Mouse (Mus musculus): ENCODE measurements around the gene Vmn1r130. TPM values are rescaled to one million over a fixed set of nuclear protein-coding genes. Genes with fewer than 3 reads are reported as not detected.

Vmn1r130 gene
- polyA plus RNA-seq (2014; fragmentation: Illumina TruSeq; extraction: RNeasy Lipid Tissue Mini Kit (QIAGEN cat#74804); ENCODE audit: low read depth, low replicate concordance): not detected

GRCm38 (mm10) chr7:21511480-21511879 is at the start of gene Vmn1r130:
Gene Vmn1r130 (plus strand): TSS chr7:21511780.

GRCm38 (mm10) chr7:21545990-21546389 is 34.4 kb downstream of the Vmn1r130 start, which contains the start of gene Vmn1r131:
Gene Vmn1r131 (minus strand): TSS chr7:21546090.

Other genes with a start within 250 kb of the Vmn1r130 start
- not detected for gene Vmn1r125, start 239.6 kb upstream of the Vmn1r130 start, polyA plus RNA-seq (2014; fragmentation: Illumina TruSeq; extraction: RNeasy Lipid Tissue Mini Kit (QIAGEN cat#74804); ENCODE audit: low read depth, low replicate concordance)
- gene Vmn1r126, start 210.3 kb upstream of the Vmn1r130 start, polyA plus RNA-seq (2014; fragmentation: Illumina TruSeq; extraction: RNeasy Lipid Tissue Mini Kit (QIAGEN cat#74804); ENCODE audit: low read depth, low replicate concordance): not detected
- not detected for gene Vmn1r127, start 191.9 kb upstream of the Vmn1r130 start, polyA plus RNA-seq (2014; fragmentation: Illumina TruSeq; extraction: RNeasy Lipid Tissue Mini Kit (QIAGEN cat#74804); ENCODE audit: low read depth, low replicate concordance)
- not detected for gene Vmn1r128, start 162.4 kb upstream of the Vmn1r130 start, polyA plus RNA-seq (2014; fragmentation: Illumina TruSeq; extraction: RNeasy Lipid Tissue Mini Kit (QIAGEN cat#74804); ENCODE audit: low read depth, low replicate concordance)
- not detected for gene Vmn1r129, start 150.5 kb upstream of the Vmn1r130 start, polyA plus RNA-seq (2014; fragmentation: Illumina TruSeq; extraction: RNeasy Lipid Tissue Mini Kit (QIAGEN cat#74804); ENCODE audit: low read depth, low replicate concordance)
- not detected for gene Gm6882, start 79.0 kb upstream of the Vmn1r130 start, polyA plus RNA-seq (2014; fragmentation: Illumina TruSeq; extraction: RNeasy Lipid Tissue Mini Kit (QIAGEN cat#74804); ENCODE audit: low read depth, low replicate concordance)
- gene Vmn1r131, start 34.3 kb downstream of the Vmn1r130 start, polyA plus RNA-seq (2014; fragmentation: Illumina TruSeq; extraction: RNeasy Lipid Tissue Mini Kit (QIAGEN cat#74804); ENCODE audit: low read depth, low replicate concordance): not detected
- gene Vmn1r132, start 102.3 kb downstream of the Vmn1r130 start, polyA plus RNA-seq (2014; fragmentation: Illumina TruSeq; extraction: RNeasy Lipid Tissue Mini Kit (QIAGEN cat#74804); ENCODE audit: low read depth, low replicate concordance): not detected
- not detected for gene Gm4175, start 249.7 kb downstream of the Vmn1r130 start, polyA plus RNA-seq (2014; fragmentation: Illumina TruSeq; extraction: RNeasy Lipid Tissue Mini Kit (QIAGEN cat#74804); ENCODE audit: low read depth, low replicate concordance)